Mouse (Mus musculus): Measurements from ENCODE around the gene Timm29.

Gene Timm29

GRCm38 (mm10) chr9:21616232-21616781 is 23.8 kb downstream of the Timm29 start:
- DNase-seq (ENCODE audit: low spot score), result peak; percentile 88

DNA sequence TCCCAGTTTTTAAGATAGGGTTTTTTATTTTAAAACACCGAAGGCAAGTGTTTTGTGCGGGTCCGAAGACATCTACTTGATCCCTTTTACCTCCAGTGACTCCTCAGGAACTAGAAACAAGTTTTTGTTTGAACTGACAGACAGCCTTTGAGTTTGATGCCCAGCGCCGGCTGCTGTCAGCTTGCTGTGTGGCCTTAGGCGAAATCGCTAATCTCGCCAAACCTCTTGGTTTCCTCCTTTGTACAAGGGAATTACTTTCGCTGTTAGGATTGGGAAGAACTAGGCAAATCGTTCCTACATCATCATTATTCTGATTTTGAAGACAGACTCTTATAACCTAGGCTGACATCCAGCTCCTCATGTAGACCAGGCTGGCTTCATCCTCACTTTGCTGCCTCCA is 24.5 kb downstream of the Timm29 start:
- DNase-seq (ENCODE audit: low spot score), result no peak

DNA sequence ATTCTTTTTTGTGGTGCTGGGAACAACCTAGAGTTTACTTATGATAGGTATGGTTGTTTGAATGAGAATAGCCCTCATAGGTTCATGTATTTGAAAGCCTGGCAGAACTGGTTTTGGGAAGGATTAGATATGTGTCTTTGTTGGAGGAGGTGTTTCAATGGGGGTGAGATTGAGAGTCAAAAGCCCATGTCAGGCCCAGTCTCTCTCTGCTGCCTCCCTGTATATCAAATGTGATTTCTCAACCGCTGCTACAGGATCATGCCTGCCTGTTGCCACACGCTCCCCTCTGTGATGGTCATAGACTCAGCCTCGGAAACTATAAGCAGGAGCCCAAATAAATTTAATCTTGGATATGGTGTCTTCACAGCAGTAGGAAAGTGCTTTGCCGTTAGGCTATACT is 27.7 kb downstream of the Timm29 start:
- no peak for DNase-seq (ENCODE audit: low spot score)

DNA sequence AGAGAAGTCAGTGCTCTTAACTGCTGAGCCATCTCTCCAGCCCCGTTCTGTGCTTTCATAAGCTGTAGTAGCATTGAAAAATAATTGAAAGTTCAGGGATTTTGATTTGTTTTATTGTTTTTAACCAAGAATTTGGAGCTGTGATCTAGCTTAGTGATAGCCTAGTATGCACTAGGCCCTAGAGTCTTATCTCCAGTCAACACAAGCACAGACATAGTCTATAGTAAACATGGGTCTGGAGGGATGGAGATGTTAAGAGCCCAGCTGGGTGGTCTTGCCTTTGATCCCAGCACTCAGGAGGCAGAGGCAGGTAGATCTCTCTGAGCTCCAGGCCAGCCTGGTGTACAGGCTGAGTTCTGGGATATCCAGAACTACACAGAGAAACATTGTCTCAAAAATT is 30.2 kb downstream of the Timm29 start:
- DNase-seq (ENCODE audit: low spot score), result no peak

DNA sequence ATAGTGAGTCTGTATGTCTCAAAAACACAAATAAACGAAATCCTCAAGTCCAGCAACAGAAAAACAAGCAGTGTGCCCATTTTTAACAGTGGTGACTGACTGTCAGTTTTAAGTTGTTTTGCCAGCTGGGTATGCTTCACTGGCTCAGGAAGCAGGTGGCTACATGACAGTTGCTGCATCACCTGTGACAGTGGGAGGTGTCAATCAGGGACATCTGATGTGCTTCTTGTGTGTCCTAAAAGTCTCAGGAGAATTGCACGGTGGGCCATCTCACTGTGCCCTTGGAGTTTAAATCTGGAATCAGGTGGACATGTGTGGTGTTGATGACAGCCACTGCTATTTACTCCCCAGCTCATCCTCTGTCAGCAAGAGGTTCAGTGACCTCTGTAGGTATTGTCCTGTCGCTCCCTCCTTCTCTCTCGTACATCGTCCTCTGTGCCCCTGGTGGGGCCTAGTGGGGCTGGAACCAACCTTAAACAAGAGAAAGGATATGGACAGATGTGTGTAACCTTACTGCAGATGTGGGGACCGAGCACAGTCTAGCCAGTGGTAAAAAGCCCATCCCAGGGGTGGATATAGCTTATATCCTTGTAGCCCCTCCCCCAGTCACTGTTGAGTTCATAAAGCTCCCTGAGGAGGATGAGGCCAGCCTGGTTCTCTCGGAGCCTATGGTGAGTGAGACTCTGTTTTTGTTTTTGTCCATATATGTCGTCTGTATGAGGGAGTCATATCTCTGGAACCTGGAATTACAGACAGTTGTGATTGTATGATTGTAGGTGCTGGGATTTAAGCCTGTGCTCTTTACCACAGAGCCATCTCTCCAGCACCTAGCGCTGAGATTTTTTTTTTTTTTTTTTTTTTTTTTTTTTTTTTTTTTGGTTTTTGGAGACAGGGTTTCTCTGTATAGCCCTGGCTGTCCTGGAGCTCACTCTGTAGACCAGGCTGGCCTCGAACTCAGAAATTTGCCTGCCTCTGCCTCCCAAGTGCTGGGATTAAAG is 33.1 kb downstream of the Timm29 start:
- DNase-seq (ENCODE audit: low spot score), result no peak

- no peak for DNase-seq (ENCODE audit: low spot score)
Observed at GRCm38 (mm10) chr9:21626571-21626970, 34.0 kb downstream of the Timm29 start.

DNA sequence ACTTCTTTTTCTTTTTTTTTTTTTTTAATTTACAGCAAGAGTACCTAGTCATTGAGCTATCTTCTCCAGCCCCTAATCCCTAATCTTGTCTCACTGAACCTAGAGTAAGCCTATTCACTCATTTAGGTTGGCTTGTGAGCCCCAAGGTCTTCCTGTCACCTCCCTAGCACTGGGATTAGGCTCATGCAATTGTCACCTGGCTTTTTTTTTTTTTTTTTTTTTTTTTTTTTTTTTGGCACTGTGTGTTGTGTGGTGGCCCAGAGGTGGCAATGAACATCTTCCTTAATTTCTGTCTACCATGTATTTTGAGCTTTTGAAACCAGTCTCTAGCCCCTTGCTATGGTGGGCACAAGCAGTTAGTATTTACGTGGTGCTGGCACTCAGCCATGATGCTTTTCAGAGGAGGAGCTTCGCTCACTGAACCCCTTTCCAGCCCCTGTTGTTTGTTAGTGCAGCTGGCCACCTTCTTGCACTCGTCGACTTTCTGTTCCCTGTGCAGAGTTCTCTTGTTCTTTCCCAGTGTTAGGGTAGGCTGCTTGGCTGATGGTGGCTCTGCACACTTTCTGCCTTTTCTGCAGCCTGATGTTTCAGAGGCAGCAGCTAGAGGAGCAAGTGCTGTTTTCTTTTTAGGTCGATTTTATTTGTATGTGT is 34.7 kb downstream of the Timm29 start:
- DNase-seq (ENCODE audit: low spot score), result no peak

DNA sequence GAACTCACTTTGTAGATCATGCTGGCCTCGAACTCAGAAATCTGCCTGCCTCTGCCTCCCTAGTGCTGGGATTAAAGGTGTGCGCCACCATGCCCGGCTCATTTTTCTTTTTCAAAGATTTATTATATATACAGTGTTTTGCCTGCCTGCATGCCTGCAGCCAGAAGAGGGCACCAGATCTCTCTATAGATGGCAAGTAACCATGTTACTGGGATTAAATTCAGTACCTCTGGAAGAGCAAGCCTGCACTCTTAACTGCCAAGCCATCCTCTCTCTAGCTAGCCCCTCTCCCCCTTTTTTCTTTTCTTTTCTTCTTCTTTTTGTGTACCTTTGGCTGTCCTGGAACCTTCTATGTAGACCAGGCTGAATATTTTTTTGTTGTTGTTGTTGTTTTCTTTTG is 38.2 kb downstream of the Timm29 start:
- peak; percentile 67 for DNase-seq (ENCODE audit: low spot score)

- no peak for DNase-seq (ENCODE audit: low spot score)
Observed at GRCm38 (mm10) chr9:21633106-21633505, 40.6 kb downstream of the Timm29 start.

GRCm38 (mm10) chr9:21635639-21636038 is 43.1 kb downstream of the Timm29 start:
- no peak for DNase-seq (ENCODE audit: low spot score)

DNA sequence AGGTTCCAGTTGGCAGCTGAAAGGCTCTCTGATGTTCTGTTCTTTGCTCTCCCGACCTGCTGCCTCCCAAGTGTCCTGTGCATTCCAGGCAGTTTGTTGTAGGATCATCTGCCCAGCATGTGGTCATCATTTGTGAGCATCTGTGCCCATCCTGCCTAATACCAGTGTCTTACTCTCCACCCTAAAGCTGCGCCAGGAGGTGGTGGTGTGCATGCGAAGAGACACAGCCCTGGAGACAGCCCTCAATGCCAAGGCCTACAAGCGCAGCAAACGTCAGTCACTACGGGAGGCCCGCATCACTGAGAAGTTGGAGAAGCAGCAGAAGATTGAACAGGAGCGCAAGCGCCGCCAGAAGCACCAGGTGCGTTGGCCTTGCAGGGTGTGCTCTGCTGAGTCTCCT is 46.5 kb downstream of the Timm29 start:
- DNase-seq (ENCODE audit: low spot score), result no peak
